Mouse (Mus musculus): ENCODE results near the gene Zdhhc22.

Gene Zdhhc22

GRCm38 (mm10) chr12:86989890-86990754 is at the start of gene Zdhhc22:
Zdhhc22 (minus strand) TSS chr12:86990430.
- DNase-seq (ENCODE audit: low read depth): no peak

GRCm38 (mm10) chr12:87036631-87037030 is 46.4 kb upstream of the Zdhhc22 start:
- DNase-seq (ENCODE audit: low read depth): no peak

DNA sequence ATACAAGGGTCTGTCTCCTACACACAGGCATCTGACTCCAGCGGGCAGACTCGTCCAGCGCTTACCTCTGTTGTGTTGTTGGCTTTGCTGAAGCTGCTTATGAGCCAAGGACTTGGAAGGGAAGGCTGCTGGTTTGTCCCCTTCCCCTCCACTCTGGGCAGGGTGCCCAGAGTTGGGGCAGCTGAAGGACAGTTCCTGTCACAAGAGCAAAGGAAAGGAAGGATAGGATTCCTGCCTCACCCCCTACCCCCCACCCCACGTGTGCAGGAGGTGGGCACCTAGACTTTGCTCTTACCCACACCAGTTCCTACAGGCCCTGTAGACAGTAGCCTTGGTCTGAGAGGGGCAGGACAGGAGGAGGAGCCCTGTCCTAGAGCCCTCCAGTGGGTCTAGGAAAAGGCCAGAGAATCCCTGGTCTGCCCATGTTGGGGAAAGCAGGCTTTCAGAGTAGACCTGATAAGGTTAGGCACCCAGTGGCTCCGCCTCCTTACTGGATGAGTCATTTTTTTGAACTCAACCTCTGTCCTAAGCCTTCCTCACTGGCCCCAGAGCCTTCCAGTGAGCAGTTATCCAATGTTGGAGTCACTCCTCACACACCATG is 41.0 kb upstream of the Zdhhc22 start:
- DNase-seq (ENCODE audit: low read depth): no peak

DNA sequence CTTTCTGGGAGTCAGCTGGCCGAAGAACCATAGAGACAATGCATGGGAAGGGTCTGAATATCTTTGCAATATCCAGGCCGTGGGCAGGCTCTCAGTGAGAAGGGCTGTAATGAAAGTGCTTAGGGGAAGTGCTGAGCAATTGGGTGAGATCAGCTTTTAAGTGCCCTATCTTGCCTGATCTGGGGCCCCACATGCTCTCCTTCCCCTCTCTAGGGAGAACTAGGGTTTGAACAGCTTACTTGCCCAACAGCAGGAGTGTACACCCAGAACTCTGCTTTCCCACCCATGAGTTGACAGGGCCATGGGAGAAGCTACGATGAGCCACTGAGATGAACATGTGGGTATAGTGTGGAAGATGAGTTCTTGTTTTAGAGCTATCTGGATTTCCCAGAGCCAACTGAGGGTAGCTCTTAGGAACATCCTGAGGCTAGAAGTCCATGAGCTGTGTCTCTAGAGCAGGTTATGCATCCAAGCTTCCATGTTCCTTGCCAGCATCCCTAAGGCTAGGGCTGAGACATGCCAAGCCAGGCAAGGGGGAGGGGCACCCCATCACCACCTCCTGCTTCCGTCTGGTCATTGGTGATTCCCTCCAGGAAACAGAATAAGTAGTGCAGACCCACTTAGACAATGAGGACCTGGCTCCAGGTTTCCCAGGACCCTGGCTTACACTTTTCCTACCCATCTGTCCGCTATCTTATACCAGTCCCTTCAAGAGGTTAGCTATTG is 39.2 kb upstream of the Zdhhc22 start:
- DNase-seq (ENCODE audit: low read depth): no peak

- DNase-seq (ENCODE audit: low read depth): no peak
Observed at GRCm38 (mm10) chr12:87028068-87028467, 37.8 kb upstream of the Zdhhc22 start.

- DNase-seq (ENCODE audit: low read depth): no peak
Observed at GRCm38 (mm10) chr12:87027391-87027790, 37.2 kb upstream of the Zdhhc22 start.

DNA sequence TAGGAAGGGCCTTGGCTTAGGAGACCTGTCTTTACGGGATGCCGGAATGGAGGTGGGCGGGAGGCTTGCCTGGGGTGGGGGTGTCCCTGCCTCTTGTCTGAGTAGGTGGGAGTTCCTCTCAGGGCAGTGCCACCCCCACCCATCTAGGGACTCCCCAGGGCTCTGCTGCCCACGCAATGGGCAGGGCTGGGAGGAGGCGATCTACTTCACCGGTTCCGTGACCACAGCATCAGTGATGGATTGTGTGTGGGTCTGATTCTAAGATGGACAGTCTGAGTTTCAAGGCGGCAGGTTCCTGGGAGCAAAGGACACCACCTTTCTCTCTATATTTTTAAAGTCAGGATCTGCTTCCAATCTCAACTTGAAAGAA is 36.6 kb upstream of the Zdhhc22 start:
- DNase-seq (ENCODE audit: low read depth): no peak

- DNase-seq (ENCODE audit: low read depth): peak; percentile 30
Observed at GRCm38 (mm10) chr12:87026109-87026870, 36.1 kb upstream of the Zdhhc22 start.

DNA sequence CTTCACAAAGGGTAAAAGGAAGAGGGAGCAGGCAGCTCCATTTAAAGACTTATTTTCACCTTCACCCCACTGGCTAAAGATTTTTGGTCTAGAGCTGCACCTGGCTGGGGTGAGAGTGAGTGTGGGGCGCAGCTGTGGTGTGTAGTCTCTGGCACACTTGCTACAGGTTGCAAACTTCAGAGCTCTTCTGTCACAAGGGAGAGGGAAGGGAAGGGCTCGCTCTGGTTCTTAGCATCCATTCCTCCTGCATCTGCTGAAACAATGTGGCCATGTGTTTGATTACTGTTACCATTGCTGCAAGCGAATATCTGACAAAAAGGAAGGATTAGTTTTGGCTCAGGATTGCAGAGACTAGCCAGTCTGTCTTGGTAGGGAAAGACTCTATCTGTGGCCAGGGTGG is 33.2 kb upstream of the Zdhhc22 start:
- no peak for DNase-seq (ENCODE audit: low read depth)

DNA sequence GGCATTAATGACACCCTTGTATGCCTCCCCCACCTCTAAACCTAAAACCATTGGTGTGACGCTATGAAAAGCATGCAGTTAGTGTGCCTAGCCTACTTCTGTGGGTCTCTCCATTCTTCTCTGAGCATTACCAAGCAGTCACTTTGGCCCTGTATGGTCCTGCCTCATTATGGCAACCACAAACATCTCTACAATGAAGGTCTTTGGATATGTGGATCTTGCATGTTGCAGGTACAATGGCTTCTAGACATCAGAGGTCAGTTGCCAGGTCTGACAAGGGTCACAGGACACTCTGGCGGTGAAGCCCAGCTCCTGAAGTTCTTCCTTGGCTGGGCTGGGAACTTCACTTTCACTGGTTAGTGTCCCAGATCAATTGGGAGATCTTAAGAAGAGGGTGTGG is 31.8 kb upstream of the Zdhhc22 start:
- no peak for DNase-seq (ENCODE audit: low read depth)

- DNase-seq (ENCODE audit: low read depth): no peak
Observed at GRCm38 (mm10) chr12:87021040-87021439, 30.8 kb upstream of the Zdhhc22 start, which contains the start of gene Tmem63c. Tmem63c (plus strand) TSS chr12:87021340.

GRCm38 (mm10) chr12:87018756-87019155 is 28.5 kb upstream of the Zdhhc22 start:
- no peak for DNase-seq (ENCODE audit: low read depth)

- peak; percentile 22 for DNase-seq (ENCODE audit: low read depth)
Observed at GRCm38 (mm10) chr12:87017041-87017440, 26.8 kb upstream of the Zdhhc22 start.

GRCm38 (mm10) chr12:87004596-87004995 is 14.4 kb upstream of the Zdhhc22 start:
- no peak for DNase-seq (ENCODE audit: low read depth)

- DNase-seq (ENCODE audit: low read depth): no peak
Observed at GRCm38 (mm10) chr12:87003606-87004005, 13.4 kb upstream of the Zdhhc22 start.

DNA sequence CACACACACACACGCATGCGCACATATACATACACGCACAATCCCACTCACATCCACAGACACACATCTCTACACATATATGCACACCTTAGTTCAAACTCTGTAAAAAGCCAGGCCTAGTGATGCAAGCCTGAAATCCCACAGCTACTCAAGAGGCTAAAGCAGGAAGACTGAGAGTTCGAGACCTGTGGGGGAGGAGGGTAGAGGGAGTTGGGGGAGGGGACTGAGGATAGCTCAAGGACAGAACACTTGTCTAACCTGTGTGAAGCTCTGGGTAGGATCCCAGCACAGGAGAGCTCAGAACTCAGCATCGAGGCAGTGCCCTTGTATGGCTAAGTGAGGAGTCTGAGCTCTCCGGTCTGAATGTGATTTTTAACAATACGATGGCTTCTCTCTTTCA is 12.6 kb upstream of the Zdhhc22 start:
- DNase-seq (ENCODE audit: low read depth): no peak

GRCm38 (mm10) chr12:87002209-87002608 is 12.0 kb upstream of the Zdhhc22 start:
- no peak for DNase-seq (ENCODE audit: low read depth)

DNA sequence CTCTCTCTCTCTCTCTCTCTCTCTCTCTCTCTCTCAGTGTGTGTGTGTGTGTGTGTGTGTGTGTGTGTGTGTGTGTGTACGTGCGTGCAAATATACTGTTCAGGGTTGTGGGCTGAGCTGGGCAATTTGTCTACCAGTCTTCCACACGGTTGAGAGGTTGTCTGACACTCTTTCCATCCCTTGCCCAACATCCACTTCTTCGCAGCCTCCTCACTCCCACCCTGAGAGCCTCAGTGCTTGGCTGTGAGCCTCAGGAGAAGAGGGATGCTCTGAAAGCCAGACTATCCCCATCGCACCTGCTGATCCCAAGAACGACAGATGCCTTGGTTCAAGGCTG is 10.6 kb upstream of the Zdhhc22 start:
- no peak for DNase-seq (ENCODE audit: low read depth)

DNA sequence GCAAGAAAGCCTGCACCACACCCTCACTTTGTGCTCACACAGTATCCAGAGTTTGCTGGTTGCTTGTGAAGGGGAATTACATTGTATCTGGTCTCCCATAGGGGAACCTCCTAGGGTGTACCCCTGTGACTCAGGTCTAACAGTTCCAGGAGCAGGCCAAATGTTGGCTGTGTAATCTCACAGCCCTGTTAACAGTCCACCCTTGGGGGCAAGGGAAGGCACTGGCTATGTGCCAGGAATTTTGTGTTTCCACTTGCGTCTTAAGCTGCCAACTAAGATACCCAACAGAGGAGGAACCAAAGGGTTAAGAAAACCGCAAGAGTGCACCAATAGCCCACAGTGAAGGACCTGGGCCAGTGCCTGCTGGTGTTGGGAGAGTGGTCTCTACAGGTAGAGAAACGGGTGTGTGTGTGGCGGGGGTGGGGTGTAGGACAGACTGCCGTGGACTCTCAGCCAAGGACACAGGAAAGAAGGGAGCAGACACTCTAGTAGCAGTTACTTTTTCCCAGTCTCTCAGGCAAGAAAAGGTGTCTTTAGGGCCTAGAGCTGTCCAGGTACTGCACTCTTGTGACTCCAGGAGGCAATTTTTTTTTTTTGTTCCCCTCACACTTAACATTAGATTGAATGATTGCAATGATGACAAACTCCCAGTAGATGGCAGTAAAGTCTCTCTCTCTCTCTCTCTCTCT is 10.1 kb upstream of the Zdhhc22 start:
- DNase-seq (ENCODE audit: low read depth): no peak

DNA sequence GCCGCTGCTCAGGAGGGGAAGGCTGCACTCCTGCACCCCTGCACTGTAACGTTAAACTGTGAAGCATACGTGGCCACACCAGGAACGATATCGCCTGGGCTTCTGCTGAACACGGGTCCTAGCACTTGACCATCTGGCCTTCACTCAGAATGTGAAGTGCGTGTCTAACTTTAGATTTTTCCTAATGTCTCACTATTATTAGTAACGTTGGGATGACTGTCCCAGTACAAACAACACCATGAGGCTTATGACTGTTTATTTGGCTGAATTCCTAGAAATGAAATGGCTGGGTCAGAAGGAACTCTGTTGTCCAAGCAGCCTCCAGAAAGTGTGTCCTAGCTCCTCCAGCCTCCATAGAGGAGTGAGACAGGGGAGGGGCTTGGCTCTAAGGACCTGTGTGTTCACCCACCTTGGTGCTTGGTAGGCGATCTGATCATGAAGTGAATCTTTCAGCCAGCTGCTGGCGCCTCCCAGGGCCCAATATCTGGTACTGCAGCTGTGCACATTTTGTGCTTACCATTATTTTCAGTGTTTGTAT is 9.1 kb upstream of the Zdhhc22 start:
- DNase-seq (ENCODE audit: low read depth): no peak

- DNase-seq (ENCODE audit: low read depth): no peak
Observed at GRCm38 (mm10) chr12:86998699-86999098, 8.5 kb upstream of the Zdhhc22 start.
